Mouse (Mus musculus): Measurements from ENCODE around the gene Trpm8. TPM values are rescaled to one million over a fixed set of nuclear protein-coding genes. Genes with fewer than 3 reads are reported as not detected.

Gene Trpm8
- total and polyA plus RNA-seq, 3 experiments = not detected

GRCm38 (mm10) chr1:88378446-88378845 is 101.0 kb downstream of the Trpm8 start:
- Histone ChIP-seq H3K9me3 (replicated peaks; ENCODE audit: low read length) (no peaks in the 10 kb centered on the region), H3K4me1 (ENCODE audit: control insufficient read depth in 1 of 2, insufficient read depth in 2 of 2) (no peaks in the 10 kb centered on the region), H3K79me2 (replicated peaks; ENCODE audit: control insufficient read depth, extremely low read depth, insufficient read depth, poor library complexity, severe bottlenecking) (no peaks in the 10 kb centered on the region), H3K27me3 (replicated peaks) (peaks cover 4% of the 10 kb centered on the region), H3K9ac (ENCODE audit: insufficient read depth, low read depth) (no peak overlapping the region), H3K4me2 (ENCODE audit: insufficient read depth, low read depth, poor library complexity, severe bottlenecking) (no peak overlapping the region), H3K36me3 (replicated peaks in 1 of 2; ENCODE audit: control insufficient read depth in 1 of 2, insufficient read depth in 1 of 2, low read length in 1 of 2) (no peaks in the 10 kb centered on the region), H3K27ac (ENCODE audit: insufficient read depth, low read depth) (no peak overlapping the region), H3K4me3 (replicated peaks in 1 of 3; ENCODE audit: low read depth in 2 of 3, low read length in 2 of 3, poor library complexity in 1 of 3) (no peak overlapping the region)
- TF ChIP-seq CHD2 (IDR thresholded peaks at IDR 0.05; ENCODE audit: low read length) (no peak), PAX5 (IDR thresholded peaks at IDR 0.05; ENCODE audit: low read length) (no peak), ZNF384 (IDR thresholded peaks at IDR 0.05; ENCODE audit: low read depth, low read length) (no peak), ZMIZ1 (IDR thresholded peaks at IDR 0.05; ENCODE audit: low read depth, low read length) (no peak), MEF2A (IDR thresholded peaks at IDR 0.05; ENCODE audit: borderline replicate concordance, low read depth, low read length) (no peak), TCF12 (IDR thresholded peaks at IDR 0.05; ENCODE audit: low read depth, low read length) (no peak), MYC (IDR thresholded peaks at IDR 0.05; ENCODE audit: low read depth, low read length) (no peak)
- in situ Hi-C loops (cut with MboI; ENCODE audit: low pct_ligation_motif_present, low pct_unique_long_range_greater_than_20kb, low sequenced_read_pairs) (no loop called here), dilution Hi-C loops (cut with MboI; ENCODE audit: extremely low pct_ligation_motif_present, extremely low pct_unique_long_range_greater_than_20kb, low sequenced_read_pairs) (no loop called here)
- no peak for DNase-seq (ENCODE audit: extremely low read depth)

DNA sequence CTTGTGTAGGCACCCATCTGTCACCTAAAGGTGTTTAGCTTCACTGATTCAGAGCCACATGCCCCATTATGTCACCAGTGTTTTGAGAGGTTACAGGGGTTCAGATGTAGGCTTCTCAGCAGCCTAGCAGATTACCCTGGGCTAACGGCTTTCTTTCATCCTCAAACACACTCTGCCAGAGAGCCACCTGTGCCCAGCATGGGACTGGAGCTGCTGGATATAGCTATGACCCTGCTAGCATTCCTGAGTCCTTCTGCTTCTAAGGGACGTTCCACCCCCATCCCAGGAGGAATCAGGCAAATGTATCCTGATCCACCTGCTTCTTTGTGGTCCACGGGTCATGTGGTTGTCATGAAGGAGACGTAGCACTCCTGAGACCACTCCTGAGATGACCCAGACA is 114.2 kb downstream of the Trpm8 start:
- H3K4me2 ChIP-seq (ENCODE audit: insufficient read depth, low read depth, poor library complexity, severe bottlenecking) = no peak overlapping the region
- H3K27me3 ChIP-seq (replicated peaks) = peaks cover 6% of the 10 kb centered on the region
- dilution Hi-C loops (cut with MboI; ENCODE audit: extremely low pct_ligation_motif_present, extremely low pct_unique_long_range_greater_than_20kb, low sequenced_read_pairs) = no loop called here
- H3K36me3 ChIP-seq (replicated peaks in 1 of 2; ENCODE audit: control insufficient read depth in 1 of 2, insufficient read depth in 1 of 2, low read length in 1 of 2) = no peaks in the 10 kb centered on the region
- in situ Hi-C loops (cut with MboI; ENCODE audit: low pct_ligation_motif_present, low pct_unique_long_range_greater_than_20kb, low sequenced_read_pairs) = no loop called here
- H3K9ac ChIP-seq (ENCODE audit: insufficient read depth, low read depth) = no peak overlapping the region
- H3K9me3 ChIP-seq (replicated peaks; ENCODE audit: low read length) = no peaks in the 10 kb centered on the region
- H3K79me2 ChIP-seq (replicated peaks; ENCODE audit: control insufficient read depth, extremely low read depth, insufficient read depth, poor library complexity, severe bottlenecking) = no peaks in the 10 kb centered on the region
- no peak overlapping the region for H3K4me3 ChIP-seq (replicated peaks in 1 of 3; ENCODE audit: low read depth in 2 of 3, low read length in 2 of 3, poor library complexity in 1 of 3)
- H3K4me1 ChIP-seq (ENCODE audit: control insufficient read depth in 1 of 2, insufficient read depth in 2 of 2) = peaks cover 6 to 9% of the 10 kb centered on the region in 2 experiments; a peak in 1 of 4 replicates
- no peak overlapping the region for H3K27ac ChIP-seq (ENCODE audit: insufficient read depth, low read depth)
- no peak for TF ChIP-seq MEF2A (IDR thresholded peaks at IDR 0.05; ENCODE audit: borderline replicate concordance, low read depth, low read length)
- no peak for TF ChIP-seq E2F4 (IDR thresholded peaks at IDR 0.05; ENCODE audit: insufficient replicate concordance, low read depth, low read length)
- TF ChIP-seq ZMIZ1 (IDR thresholded peaks at IDR 0.05; ENCODE audit: low read depth, low read length) = no peak
- TF ChIP-seq USF1 (IDR thresholded peaks at IDR 0.05; ENCODE audit: low read depth, low read length) = no peak
- no peak for TF ChIP-seq USF2 (conservative IDR thresholded peaks at IDR 0.05; ENCODE audit: low read depth, low read length)
- no peak for DNase-seq (ENCODE audit: extremely low read depth)

GRCm38 (mm10) chr1:88393321-88393720 is 115.9 kb downstream of the Trpm8 start:
- peaks cover 6 to 7% of the 10 kb centered on the region in 2 experiments; a peak in 1 of 4 replicates for H3K4me1 ChIP-seq (ENCODE audit: control insufficient read depth in 1 of 2, insufficient read depth in 2 of 2)
- in situ Hi-C loops (cut with MboI; ENCODE audit: low pct_ligation_motif_present, low pct_unique_long_range_greater_than_20kb, low sequenced_read_pairs) = no loop called here
- no peaks in the 10 kb centered on the region for H3K36me3 ChIP-seq (replicated peaks in 1 of 2; ENCODE audit: control insufficient read depth in 1 of 2, insufficient read depth in 1 of 2, low read length in 1 of 2)
- DNase-seq (ENCODE audit: extremely low read depth) = no peak
- TF ChIP-seq CTCF (conservative IDR thresholded peaks at IDR 0.05 in 1 of 2, IDR thresholded peaks at IDR 0.05 in 1 of 2; ENCODE audit: low read depth in 2 of 2, low read length in 2 of 2) (no peak), UBTF (IDR thresholded peaks at IDR 0.05; ENCODE audit: low read depth, low read length) (no peak), MAFK (IDR thresholded peaks at IDR 0.05; ENCODE audit: insufficient replicate concordance, low read length) (no peak), ETS1 (conservative IDR thresholded peaks at IDR 0.05; ENCODE audit: low read depth, low read length) (no peak), PAX5 (IDR thresholded peaks at IDR 0.05; ENCODE audit: low read length) (no peak), RAD21 (IDR thresholded peaks at IDR 0.05; ENCODE audit: low read depth, low read length) (no peak), JUN (IDR thresholded peaks at IDR 0.05; ENCODE audit: insufficient read depth, low read depth, low read length) (no peak), POLR2A (IDR thresholded peaks at IDR 0.05; ENCODE audit: low read depth, low read length) (no peak), TBP (conservative IDR thresholded peaks at IDR 0.05; ENCODE audit: low read depth, low read length) (no peak), RCOR1 (conservative IDR thresholded peaks at IDR 0.05; ENCODE audit: low read depth, low read length) (no peak), NELFE (IDR thresholded peaks at IDR 0.05; ENCODE audit: low read depth, low read length) (no peak), MXI1 (IDR thresholded peaks at IDR 0.05; ENCODE audit: low read depth, low read length) (no peak), ZKSCAN1 (IDR thresholded peaks at IDR 0.05; ENCODE audit: borderline replicate concordance, low read depth, low read length) (no peak), GABPA (IDR thresholded peaks at IDR 0.05; ENCODE audit: insufficient replicate concordance, low read depth, low read length) (no peak), CHD1 (IDR thresholded peaks at IDR 0.05; ENCODE audit: low read depth, low read length) (no peak), ZC3H11A (IDR thresholded peaks at IDR 0.05; ENCODE audit: low read depth, low read length) (no peak), SMC3 (IDR thresholded peaks at IDR 0.05; ENCODE audit: low read depth, low read length) (no peak), USF2 (conservative IDR thresholded peaks at IDR 0.05; ENCODE audit: low read depth, low read length) (no peak), KAT2A (IDR thresholded peaks at IDR 0.05; ENCODE audit: insufficient replicate concordance, low read length) (no peak)
- H3K79me2 ChIP-seq (replicated peaks; ENCODE audit: control insufficient read depth, extremely low read depth, insufficient read depth, poor library complexity, severe bottlenecking) = no peaks in the 10 kb centered on the region
- H3K27me3 ChIP-seq (replicated peaks) = peaks cover 13% of the 10 kb centered on the region
- no peak overlapping the region for H3K4me2 ChIP-seq (ENCODE audit: insufficient read depth, low read depth, poor library complexity, severe bottlenecking)
- no peak overlapping the region for H3K27ac ChIP-seq (ENCODE audit: insufficient read depth, low read depth)
- H3K4me3 ChIP-seq (replicated peaks in 1 of 3; ENCODE audit: low read depth in 2 of 3, low read length in 2 of 3, poor library complexity in 1 of 3) = no peak overlapping the region
- no peaks in the 10 kb centered on the region for H3K9me3 ChIP-seq (replicated peaks; ENCODE audit: low read length)
- dilution Hi-C loops (cut with MboI; ENCODE audit: extremely low pct_ligation_motif_present, extremely low pct_unique_long_range_greater_than_20kb, low sequenced_read_pairs) = no loop called here
- H3K9ac ChIP-seq (ENCODE audit: insufficient read depth, low read depth) = no peak overlapping the region
